Mouse (Mus musculus) G1E (cell line): ENCODE results near the gene Ppm1h.

Experiments
- CTCF ChIP-seq: IDR thresholded peaks from 2 replicates; pipeline ENCODE4 v1.5.1; 2012; ENCODE audit warnings: low read depth, low read length, inconsistent platforms, mixed read lengths
- GATA1 ChIP-seq: IDR thresholded peaks from 2 replicates; pipeline ENCODE4 v1.6.1; 2012; ENCODE audit warnings: borderline replicate concordance, low read length, inconsistent platforms, mixed read lengths

GRCm38 (mm10) chr10:122984531-122985251 lies 306.1 kb downstream of the Ppm1h start:
- TF ChIP-seq GATA1 (no peak), CTCF (no peak)
